Mouse (Mus musculus) intestine, embryonic 16.5 days (tissue): ENCODE data around the gene Srsf4. TPM values are rescaled to one million over a fixed set of nuclear protein-coding genes. Genes with fewer than 3 reads are reported as not detected.

Experiments
- ATAC-seq: fragments of 200-750 bp; cut with Nextera tagmentation; 2 replicates; pipeline ENCODE4 v1.8.0; 2017; ENCODE audit warnings: moderate TSS enrichment, moderate library complexity
- H3K27ac ChIP-seq: fragments of 300-500 bp; sonication (generic); 2 replicates; pipeline ENCODE4 v1.5.1; 2014; ENCODE audit warnings: mild to moderate bottlenecking, low read length
- H3K27me3 ChIP-seq: fragments of 300-500 bp; sonication (generic); replicated peaks from 2 replicates; pipeline ENCODE4 v1.6.1; 2014; ENCODE audit warnings: low read length, control low read depth, mixed read lengths; ENCODE audit not compliant: control insufficient read depth, insufficient read depth
- H3K36me3 ChIP-seq: fragments of 300-500 bp; sonication (generic); 2 replicates; pipeline ENCODE4 v1.6.1; 2014; ENCODE audit warnings: low read length, control low read depth; ENCODE audit not compliant: control insufficient read depth, insufficient read depth
- H3K4me1 ChIP-seq: fragments of 300-500 bp; sonication (generic); 2 replicates; pipeline ENCODE4 v1.6.1; 2014; ENCODE audit warnings: low read length, control low read depth, mixed read lengths; ENCODE audit not compliant: control insufficient read depth, insufficient read depth
- H3K4me2 ChIP-seq: fragments of 300-500 bp; sonication (generic); 2 replicates; pipeline ENCODE4 v1.6.1; 2014; ENCODE audit warnings: low read depth, low read length, control low read depth
- H3K4me3 ChIP-seq: fragments of 300-500 bp; sonication (generic); 2 replicates; pipeline ENCODE4 v1.5.1; 2014; ENCODE audit warnings: mild to moderate bottlenecking, low read length
- H3K9ac ChIP-seq: fragments of 300-500 bp; sonication (generic); 2 replicates; pipeline ENCODE4 v1.6.1; 2014; ENCODE audit warnings: low read depth, low read length
- H3K9me3 ChIP-seq: fragments of 300-500 bp; sonication (generic); 2 replicates; pipeline ENCODE4 v1.6.1; 2016; ENCODE audit warnings: low read length, control low read depth; ENCODE audit not compliant: control insufficient read depth
- WGBS: fragments of 180-500 bp; shearing (Covaris S2); extraction: QIAGEN DNeasy Blood & Tissue Kit; methylation state at CpG from one replicate; pipeline ENCODE4 v1.1.7; 2014; 5-methylcytosine and 5-hydroxymethylcytosine counted together
- polyA plus RNA-seq: library from polyadenylated mRNA; unstranded; fragments of >200 nt; fragmentation: Nextera tagmentation; extraction: Ambion mirVana; gene quantifications from 2 replicates; pipeline ENCODE4 v1.2.1, GENCODE M21; 2015

Gene Srsf4
- polyA plus RNA-seq, 1 experiment from 2014 or later = 75.2 TPM

- no peak overlapping the region for H3K9ac ChIP-seq
- H3K36me3 ChIP-seq = peaks cover 7% of the 10 kb centered on the region
- ATAC-seq = peak; percentile 29; the same call in 1 of the 2 replicates
- no peak overlapping the region for H3K27ac ChIP-seq
- H3K4me1 ChIP-seq = peaks cover 16% of the 10 kb centered on the region
- H3K4me2 ChIP-seq = no peak overlapping the region
- H3K9me3 ChIP-seq = no peaks in the 10 kb centered on the region
- WGBS = 43% methylated on average over 6 of the region's 6 CpGs
- H3K27me3 ChIP-seq = no peaks in the 10 kb centered on the region
- H3K4me3 ChIP-seq = no peak overlapping the region
These were observed 33.0 kb downstream of the Srsf4 start for GRCm38 (mm10) chr4:131906423-131906822.

- no peak overlapping the region for H3K4me2 ChIP-seq
- peaks cover 16% of the 10 kb centered on the region for H3K4me1 ChIP-seq
- no peak overlapping the region for H3K9ac ChIP-seq
- H3K36me3 ChIP-seq = no peaks in the 10 kb centered on the region
- ATAC-seq = no peak
- 94% methylated on average over 3 of the region's 3 CpGs for WGBS
- H3K9me3 ChIP-seq = no peaks in the 10 kb centered on the region
- no peak overlapping the region for H3K27ac ChIP-seq
- no peaks in the 10 kb centered on the region for H3K27me3 ChIP-seq
- no peak overlapping the region for H3K4me3 ChIP-seq
These were observed 34.5 kb downstream of the Srsf4 start for GRCm38 (mm10) chr4:131907912-131908311.

- Histone ChIP-seq H3K9me3 (no peaks in the 10 kb centered on the region), H3K27me3 (peaks cover 6% of the 10 kb centered on the region; the same call in 1 of the 2 replicates), H3K27ac (peak overlapping the region; percentile 49; the same call in 1 of the 2 replicates), H3K4me3 (0 out of 2 replicates have a peak overlapping the region, but pooled peaks have one; percentile 6), H3K4me2 (peak overlapping the region; percentile 33), H3K9ac (peak overlapping the region; percentile 27; the same call in 1 of the 2 replicates), H3K36me3 (no peaks in the 10 kb centered on the region), H3K4me1 (peaks cover 23% of the 10 kb centered on the region)
- WGBS = 8% methylated on average over 18 of the region's 21 CpGs
- ATAC-seq = peak; percentile 53
These were observed 37.0 kb downstream of the Srsf4 start for GRCm38 (mm10) chr4:131910237-131910994.

GRCm38 (mm10) chr4:131911521-131911920, 38.1 kb downstream of the Srsf4 start:
- H3K27ac ChIP-seq = no peak overlapping the region
- no peak overlapping the region for H3K4me2 ChIP-seq
- WGBS = 66% methylated on average over 4 of the region's 5 CpGs
- H3K9ac ChIP-seq = no peak overlapping the region
- ATAC-seq = no peak
- peaks cover 15% of the 10 kb centered on the region for H3K27me3 ChIP-seq
- H3K36me3 ChIP-seq = no peaks in the 10 kb centered on the region
- no peak overlapping the region for H3K4me3 ChIP-seq
- H3K9me3 ChIP-seq = no peaks in the 10 kb centered on the region
- peaks cover 33% of the 10 kb centered on the region for H3K4me1 ChIP-seq

- WGBS = 62% methylated on average over 10 of the region's 10 CpGs
- no peak overlapping the region for H3K9ac ChIP-seq
- H3K36me3 ChIP-seq = no peaks in the 10 kb centered on the region
- no peaks in the 10 kb centered on the region for H3K9me3 ChIP-seq
- H3K4me1 ChIP-seq = peaks cover 33% of the 10 kb centered on the region
- peaks cover 20% of the 10 kb centered on the region for H3K27me3 ChIP-seq
- no peak for ATAC-seq
- H3K4me2 ChIP-seq = no peak overlapping the region
- no peak overlapping the region for H3K4me3 ChIP-seq
- no peak overlapping the region for H3K27ac ChIP-seq
These were observed 40.1 kb downstream of the Srsf4 start for GRCm38 (mm10) chr4:131913526-131913925.

- Histone ChIP-seq H3K9ac (no peak overlapping the region), H3K36me3 (no peaks in the 10 kb centered on the region), H3K4me2 (no peak overlapping the region), H3K4me1 (peaks cover 39% of the 10 kb centered on the region), H3K9me3 (no peaks in the 10 kb centered on the region), H3K27me3 (peaks cover 20% of the 10 kb centered on the region), H3K4me3 (no peak overlapping the region), H3K27ac (no peak overlapping the region)
- WGBS = 38% methylated on average over 9 of the region's 9 CpGs
- ATAC-seq = no peak
These were observed 40.7 kb downstream of the Srsf4 start for GRCm38 (mm10) chr4:131914046-131914643.

- Histone ChIP-seq H3K4me1 (peaks cover 44% of the 10 kb centered on the region), H3K9me3 (no peaks in the 10 kb centered on the region), H3K4me2 (peak overlapping the region; percentile 54), H3K36me3 (no peaks in the 10 kb centered on the region), H3K9ac (peak overlapping the region; percentile 60), H3K27me3 (peaks cover 20% of the 10 kb centered on the region), H3K27ac (no peak overlapping the region), H3K4me3 (peak overlapping the region; percentile 33)
- no peak for ATAC-seq
- 5% methylated on average over 31 of the region's 31 CpGs for whole genome bisulfite sequencing
These were observed 41.6 kb downstream of the Srsf4 start for GRCm38 (mm10) chr4:131914891-131915469.

- ATAC-seq = no peak
- WGBS = 41% methylated on average over 13 of the region's 13 CpGs
- no peak overlapping the region for H3K27ac ChIP-seq
- H3K4me3 ChIP-seq = no peak overlapping the region
- no peaks in the 10 kb centered on the region for H3K36me3 ChIP-seq
- H3K9ac ChIP-seq = 0 out of 2 replicates have a peak overlapping the region, but pooled peaks have one; percentile 60
- H3K27me3 ChIP-seq = peaks cover 26% of the 10 kb centered on the region
- peaks cover 42% of the 10 kb centered on the region for H3K4me1 ChIP-seq
- no peaks in the 10 kb centered on the region for H3K9me3 ChIP-seq
- H3K4me2 ChIP-seq = peak overlapping the region; percentile 54; the same call in 1 of the 2 replicates
These were observed 42.5 kb downstream of the Srsf4 start for GRCm38 (mm10) chr4:131915821-131916328.

- H3K4me2 ChIP-seq = no peak overlapping the region
- H3K36me3 ChIP-seq = no peaks in the 10 kb centered on the region
- H3K9ac ChIP-seq = peak overlapping the region; percentile 37; the same call in 1 of the 2 replicates
- H3K4me1 ChIP-seq = peaks cover 41% of the 10 kb centered on the region
- WGBS = 15% methylated on average over 15 of the region's 15 CpGs
- ATAC-seq = 0 out of 2 replicates have a peak, but pooled peaks have one; percentile 23
- H3K27ac ChIP-seq = no peak overlapping the region
- H3K4me3 ChIP-seq = no peak overlapping the region
- H3K9me3 ChIP-seq = no peaks in the 10 kb centered on the region
- H3K27me3 ChIP-seq = peaks cover 28% of the 10 kb centered on the region
These were observed 43.0 kb downstream of the Srsf4 start for GRCm38 (mm10) chr4:131916425-131916824.
